Mouse (Mus musculus) G1E (cell line): Measurements from ENCODE around the gene Itpka.

Experiments used
- CTCF ChIP-seq: IDR thresholded peaks from 2 replicates; pipeline ENCODE4 v1.5.1; 2012; ENCODE audit warnings: low read depth, low read length, inconsistent platforms, mixed read lengths
- GATA1 ChIP-seq: IDR thresholded peaks from 2 replicates; pipeline ENCODE4 v1.6.1; 2012; ENCODE audit warnings: borderline replicate concordance, low read length, inconsistent platforms, mixed read lengths
- POLR2AphosphoS5 ChIP-seq: IDR thresholded peaks from 2 replicates; pipeline ENCODE4 v1.6.1; 2012; ENCODE audit warnings: low read depth, low read length, inconsistent platforms; ENCODE audit not compliant: insufficient replicate concordance
- TAL1 ChIP-seq: conservative IDR thresholded peaks from 2 replicates; pipeline ENCODE4 v1.6.1; 2012; ENCODE audit warnings: low read depth, low read length, inconsistent platforms, mixed read lengths

GRCm38 (mm10) chr2:119707676-119708075 is 34.5 kb upstream of the Itpka start:
- TF ChIP-seq TAL1 (no peak), CTCF (no peak), GATA1 (no peak), POLR2AphosphoS5 (no peak)
